Mouse (Mus musculus) lung, embryonic 16.5 days (tissue): ENCODE results near the gene Fgf15. TPM values are rescaled to one million over a fixed set of nuclear protein-coding genes. Genes with fewer than 3 reads are reported as not detected.

Source experiments
- ATAC-seq: fragments of 200-750 bp; cut with Nextera tagmentation; 2 replicates; pipeline ENCODE4 v1.8.0; 2017; ENCODE audit warnings: low read depth, mild to moderate bottlenecking, moderate library complexity
- H3K27ac ChIP-seq: fragments of 300-500 bp; sonication (generic); 2 replicates; pipeline ENCODE4 v1.5.1; 2014; ENCODE audit warnings: mild to moderate bottlenecking, control low read depth, low read length
- H3K27me3 ChIP-seq: fragments of 300-500 bp; sonication (generic); 2 replicates; pipeline ENCODE4 v1.6.1; 2014; ENCODE audit warnings: low read depth, low read length, mixed read lengths; ENCODE audit not compliant: control insufficient read depth, insufficient read depth
- H3K36me3 ChIP-seq: fragments of 300-500 bp; sonication (generic); 2 replicates; pipeline ENCODE4 v1.6.1; 2014; ENCODE audit warnings: low read length; ENCODE audit not compliant: control insufficient read depth, insufficient read depth
- H3K4me1 ChIP-seq: fragments of 300-500 bp; sonication (generic); replicated peaks from 2 replicates; pipeline ENCODE4 v1.6.1; 2014; ENCODE audit warnings: low read length, mixed read lengths; ENCODE audit not compliant: control insufficient read depth, insufficient read depth
- H3K4me2 ChIP-seq: fragments of 300-500 bp; sonication (generic); 2 replicates; pipeline ENCODE4 v1.6.1; 2014; ENCODE audit warnings: low read depth, low read length, control low read depth
- H3K4me3 ChIP-seq: fragments of 300-500 bp; sonication (generic); 2 replicates; pipeline ENCODE4 v1.5.1; 2014; ENCODE audit warnings: mild to moderate bottlenecking, low read length, control low read depth
- H3K9ac ChIP-seq: fragments of 300-500 bp; sonication (generic); 2 replicates; pipeline ENCODE4 v1.6.1; 2014; ENCODE audit warnings: low read length, control low read depth
- H3K9me3 ChIP-seq: fragments of 300-500 bp; sonication (generic); 2 replicates; pipeline ENCODE4 v1.6.1; 2016; ENCODE audit warnings: low read length; ENCODE audit not compliant: control insufficient read depth
- WGBS: fragments of 180-500 bp; shearing (Covaris S2); extraction: QIAGEN DNeasy Blood & Tissue Kit; methylation state at CpG from one replicate; pipeline ENCODE4 v1.1.7; 2014; 5-methylcytosine and 5-hydroxymethylcytosine counted together
- polyA plus RNA-seq: library from polyadenylated mRNA; unstranded; fragments of >200 nt; fragmentation: Nextera tagmentation; extraction: Ambion mirVana; gene quantifications from 2 replicates; pipeline ENCODE4 v1.2.1, GENCODE M21; 2015

Gene Fgf15
- polyA plus RNA-seq, 1 experiment from 2014 or later: not detected

GRCm38 (mm10) chr7:144862126-144862525 is 34.2 kb upstream of the Fgf15 start:
- no peak for ATAC-seq
- 0% methylated on average over 15 of the region's 15 CpGs for WGBS

DNA sequence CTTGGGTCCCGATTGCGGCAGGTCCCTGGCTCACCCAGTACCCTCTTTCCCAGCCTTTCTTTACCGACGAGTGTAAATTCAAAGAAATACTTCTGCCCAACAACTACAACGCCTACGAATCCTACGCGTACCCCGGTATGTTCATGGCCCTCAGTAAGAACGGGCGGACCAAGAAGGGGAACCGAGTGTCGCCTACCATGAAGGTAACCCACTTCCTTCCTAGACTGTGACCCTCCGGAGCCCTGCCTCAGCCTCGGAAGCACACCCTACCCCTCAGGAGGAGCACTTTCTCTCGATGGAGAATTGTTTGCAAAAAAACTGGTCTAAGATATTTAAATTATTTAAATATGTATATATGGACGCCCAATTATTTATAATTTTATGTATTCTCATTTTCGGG is 33.6 kb upstream of the Fgf15 start:
- 4% methylated on average over 18 of the region's 18 CpGs for WGBS
- Histone ChIP-seq H3K27me3 (peaks cover 66% of the 10 kb centered on the region), H3K4me3 (no peak overlapping the region), H3K9me3 (no peaks in the 10 kb centered on the region), H3K4me2 (no peak overlapping the region), H3K9ac (no peak overlapping the region), H3K4me1 (peaks cover 9% of the 10 kb centered on the region; the same call in 1 of the 2 replicates), H3K36me3 (no peaks in the 10 kb centered on the region), H3K27ac (no peak overlapping the region)
- no peak for ATAC-seq

More at GRCm38 (mm10) chr7:144862126-144862525, 34.2 kb upstream of the Fgf15 start:
- H3K9me3 ChIP-seq: no peaks in the 10 kb centered on the region
- no peak overlapping the region; the same call in 1 of the 2 replicates for H3K4me3 ChIP-seq
- no peaks in the 10 kb centered on the region for H3K36me3 ChIP-seq
- H3K27me3 ChIP-seq: peaks cover 66% of the 10 kb centered on the region
- H3K4me2 ChIP-seq: peak overlapping the region; percentile 41; the same call in 1 of the 2 replicates
- H3K4me1 ChIP-seq: peaks cover 9% of the 10 kb centered on the region; the same call in 1 of the 2 replicates
- no peak overlapping the region for H3K9ac ChIP-seq
- H3K27ac ChIP-seq: no peak overlapping the region

- 2% methylated on average over 11 of the region's 11 CpGs for whole genome bisulfite sequencing
- Histone ChIP-seq H3K9ac (no peak overlapping the region), H3K27me3 (peaks cover 66% of the 10 kb centered on the region), H3K36me3 (no peaks in the 10 kb centered on the region), H3K9me3 (no peaks in the 10 kb centered on the region), H3K4me3 (no peak overlapping the region), H3K4me1 (peaks cover 9% of the 10 kb centered on the region; the same call in 1 of the 2 replicates), H3K27ac (no peak overlapping the region), H3K4me2 (no peak overlapping the region)
- ATAC-seq: no peak
These were observed 33.1 kb upstream of the Fgf15 start for GRCm38 (mm10) chr7:144863196-144863595.

DNA sequence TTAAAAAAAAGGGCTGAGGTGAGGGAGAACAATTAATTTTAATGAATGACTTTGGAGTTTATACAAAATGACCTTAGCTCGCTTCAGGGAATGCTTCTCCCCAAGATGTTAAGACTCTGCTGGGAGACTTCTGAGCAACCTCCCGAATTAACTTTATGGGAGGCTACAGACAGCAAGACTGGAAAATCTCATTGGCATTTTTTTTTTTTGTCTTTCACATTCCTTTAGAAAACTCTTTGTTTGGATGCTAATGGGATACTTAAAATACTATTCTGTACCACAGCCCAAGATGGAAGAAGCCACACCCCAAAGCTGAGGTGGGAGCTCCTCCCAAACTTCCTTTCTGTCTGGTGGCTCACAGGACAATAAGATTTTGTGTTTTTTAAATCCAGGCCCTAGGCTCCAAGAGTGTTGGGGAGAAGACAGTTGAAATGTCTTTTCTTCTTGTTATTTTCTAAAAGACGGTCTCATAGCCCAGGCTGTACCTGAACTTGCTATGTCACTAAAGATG is 32.1 kb upstream of the Fgf15 start:
- H3K36me3 ChIP-seq: no peaks in the 10 kb centered on the region
- peaks cover 66% of the 10 kb centered on the region for H3K27me3 ChIP-seq
- no peak overlapping the region for H3K9ac ChIP-seq
- 50% methylated on average over 3 of the region's 3 CpGs for WGBS
- H3K9me3 ChIP-seq: no peaks in the 10 kb centered on the region
- no peak overlapping the region for H3K4me2 ChIP-seq
- H3K4me1 ChIP-seq: peaks cover 9% of the 10 kb centered on the region; the same call in 1 of the 2 replicates
- no peak overlapping the region for H3K4me3 ChIP-seq
- no peak overlapping the region for H3K27ac ChIP-seq
- no peak for ATAC-seq

DNA sequence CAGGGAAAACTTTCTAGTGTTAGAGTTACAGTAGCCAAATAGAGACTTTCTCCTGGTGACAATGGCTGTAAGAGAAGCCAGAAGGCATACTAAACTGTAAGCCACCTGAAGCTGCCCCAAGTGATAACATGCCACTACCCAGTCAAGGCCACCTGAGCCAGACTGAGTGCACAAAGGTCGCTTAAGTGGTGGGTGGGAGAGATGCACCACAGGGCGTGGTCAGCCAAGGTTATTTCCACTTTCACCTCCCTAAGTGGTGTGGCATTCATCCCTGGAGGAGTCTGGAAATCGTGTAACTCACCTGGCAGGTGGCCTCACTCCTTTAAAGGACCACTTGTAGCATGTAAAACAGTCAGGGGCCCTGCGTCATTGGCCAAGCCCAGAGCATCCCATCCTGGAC is 29.2 kb upstream of the Fgf15 start:
- Histone ChIP-seq H3K9me3 (no peaks in the 10 kb centered on the region), H3K27me3 (peaks cover 37% of the 10 kb centered on the region), H3K27ac (no peak overlapping the region), H3K4me1 (peaks cover under 1% of the 10 kb centered on the region; the same call in 1 of the 2 replicates), H3K9ac (no peak overlapping the region), H3K36me3 (no peaks in the 10 kb centered on the region), H3K4me2 (no peak overlapping the region), H3K4me3 (no peak overlapping the region)
- 36% methylated on average over 4 of the region's 4 CpGs for WGBS
- ATAC-seq: no peak

DNA sequence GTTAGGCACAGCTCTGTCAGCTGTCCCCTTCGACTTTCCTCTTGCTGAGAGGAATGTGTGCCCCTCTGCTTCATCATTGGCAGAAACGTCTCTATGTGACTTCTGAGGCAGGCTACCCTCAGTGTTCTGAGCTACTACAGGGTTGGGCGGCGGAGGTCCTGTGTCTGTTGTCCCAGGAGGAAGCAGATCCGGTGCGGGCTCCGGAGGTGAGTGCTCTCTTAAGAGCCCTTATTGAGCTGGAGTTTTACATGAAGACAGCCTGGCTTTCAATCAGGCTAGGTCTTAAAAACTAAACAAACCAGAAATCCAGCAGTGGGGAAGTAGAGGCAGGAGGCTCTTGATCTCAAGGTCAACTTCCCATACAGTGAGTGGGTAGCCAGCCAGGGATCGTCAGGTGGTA is 28.7 kb upstream of the Fgf15 start:
- Histone ChIP-seq H3K4me3 (no peak overlapping the region), H3K9ac (no peak overlapping the region), H3K36me3 (no peaks in the 10 kb centered on the region), H3K4me2 (no peak overlapping the region), H3K27ac (no peak overlapping the region), H3K27me3 (peaks cover 32% of the 10 kb centered on the region), H3K4me1 (peaks cover 3% of the 10 kb centered on the region), H3K9me3 (no peaks in the 10 kb centered on the region)
- WGBS: 58% methylated on average over 8 of the region's 8 CpGs
- ATAC-seq: peak; percentile 34; the same call in 1 of the 2 replicates

- Histone ChIP-seq H3K36me3 (no peaks in the 10 kb centered on the region), H3K4me2 (no peak overlapping the region), H3K4me3 (no peak overlapping the region), H3K9ac (no peak overlapping the region), H3K27me3 (no peaks in the 10 kb centered on the region), H3K9me3 (no peaks in the 10 kb centered on the region), H3K4me1 (peaks cover 6% of the 10 kb centered on the region), H3K27ac (peak overlapping the region; percentile 18; the same call in 1 of the 2 replicates)
- 26% methylated on average over 4 of the region's 4 CpGs for WGBS
- peak; percentile 66 for ATAC-seq
These were observed 23.9 kb upstream of the Fgf15 start for GRCm38 (mm10) chr7:144872420-144872819.

DNA sequence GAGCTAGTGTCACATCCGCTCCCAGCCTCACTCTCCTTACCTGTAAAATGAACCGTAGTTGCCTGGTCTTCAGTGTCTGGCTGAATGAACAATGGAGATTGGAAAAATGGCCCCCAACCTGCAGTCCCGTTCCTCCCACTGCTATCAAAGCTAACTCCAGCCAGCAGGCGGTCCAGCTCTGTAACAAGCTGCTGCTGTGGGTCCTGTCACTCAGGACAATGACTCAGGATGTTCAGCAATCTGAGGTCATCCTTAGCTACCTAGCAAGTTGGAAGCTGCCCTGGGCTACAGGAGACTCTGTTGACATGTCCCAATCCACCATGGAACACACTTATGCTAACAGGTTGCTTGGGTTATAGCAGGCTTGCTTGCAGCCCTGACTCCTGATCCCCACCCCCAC is 23.2 kb upstream of the Fgf15 start:
- H3K36me3 ChIP-seq: no peaks in the 10 kb centered on the region
- peaks cover 6% of the 10 kb centered on the region for H3K4me1 ChIP-seq
- no peak overlapping the region for H3K4me3 ChIP-seq
- no peak overlapping the region for H3K9ac ChIP-seq
- no peak overlapping the region for H3K27ac ChIP-seq
- H3K9me3 ChIP-seq: no peaks in the 10 kb centered on the region
- WGBS: 74% methylated on average over 4 of the region's 4 CpGs
- no peaks in the 10 kb centered on the region for H3K27me3 ChIP-seq
- no peak overlapping the region for H3K4me2 ChIP-seq
- no peak for ATAC-seq

GRCm38 (mm10) chr7:144874226-144874625 is 22.1 kb upstream of the Fgf15 start:
- Histone ChIP-seq H3K9me3 (no peaks in the 10 kb centered on the region), H3K27ac (no peak overlapping the region), H3K27me3 (no peaks in the 10 kb centered on the region), H3K4me3 (no peak overlapping the region), H3K4me1 (peaks cover 6% of the 10 kb centered on the region), H3K4me2 (no peak overlapping the region), H3K9ac (no peak overlapping the region), H3K36me3 (no peaks in the 10 kb centered on the region)
- ATAC-seq: no peak
- WGBS: 68% methylated on average over 4 of the region's 4 CpGs

DNA sequence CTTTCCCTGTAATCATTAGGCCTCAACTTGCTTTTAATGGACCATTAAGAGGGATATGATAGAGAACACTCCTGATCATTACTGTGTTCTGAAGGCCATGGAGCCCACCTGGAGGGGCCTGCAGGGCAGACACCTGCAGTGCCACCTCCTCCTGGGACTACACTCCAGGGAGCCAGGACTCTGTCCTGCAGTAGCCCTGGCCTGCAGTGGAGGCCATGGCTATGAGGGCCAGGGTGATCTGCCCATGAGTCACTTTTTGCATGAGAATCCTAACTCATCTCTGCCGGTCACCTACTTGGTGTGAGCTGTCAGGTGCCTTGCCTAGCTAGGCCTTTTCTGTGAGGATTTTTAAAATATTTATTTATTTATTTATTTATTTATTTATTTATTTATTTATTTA is 17.9 kb upstream of the Fgf15 start:
- no peak overlapping the region for H3K4me2 ChIP-seq
- H3K9me3 ChIP-seq: no peaks in the 10 kb centered on the region
- H3K4me1 ChIP-seq: no peaks in the 10 kb centered on the region
- H3K36me3 ChIP-seq: no peaks in the 10 kb centered on the region
- no peak overlapping the region for H3K9ac ChIP-seq
- H3K4me3 ChIP-seq: no peak overlapping the region
- WGBS: 95% methylated on average over 1 of the region's 1 CpGs
- H3K27ac ChIP-seq: no peak overlapping the region
- no peak for ATAC-seq
- no peaks in the 10 kb centered on the region for H3K27me3 ChIP-seq
